Mouse (Mus musculus) right cerebral cortex, postnatal 14 days (tissue): ENCODE measurements at regions not wholly inside any gene's neighbourhood (a gene's known extent, or its start where the extent isn't known, plus 50 kb on each side); places are given as distances from the start of the nearest gene placed in this dataset.

Experiments
- DNase-seq: peaks from one replicate; pipeline ENCODE4 v3.0.0; 2022

GRCm38 (mm10) chr11:114425447-114425846 is 242.9 kb upstream of the Rpl38 start:
- DNase-seq, result no peak

GRCm38 (mm10) chr11:114423322-114423721 is 245.0 kb upstream of the Rpl38 start:
- no peak for DNase-seq

GRCm38 (mm10) chr11:114419002-114419401 is 249.3 kb upstream of the Rpl38 start:
- DNase-seq, result no peak

GRCm38 (mm10) chr11:114416168-114416567 is 252.2 kb upstream of the Rpl38 start:
- no peak for DNase-seq

GRCm38 (mm10) chr11:114404401-114404800 is 263.9 kb upstream of the Rpl38 start:
- no peak for DNase-seq

GRCm38 (mm10) chr11:114402556-114403320 is 265.6 kb upstream of the Rpl38 start:
- DNase-seq, result peak; percentile 56

- peak; percentile 19 for DNase-seq
Observed at GRCm38 (mm10) chr11:114400701-114401100, 267.6 kb upstream of the Rpl38 start.

- no peak for DNase-seq
Observed at GRCm38 (mm10) chr11:114392161-114392560, 276.2 kb upstream of the Rpl38 start.

GRCm38 (mm10) chr11:114391553-114391952 is 276.8 kb upstream of the Rpl38 start:
- no peak for DNase-seq

- no peak for DNase-seq
Observed at GRCm38 (mm10) chr11:114387091-114387490, 281.2 kb upstream of the Rpl38 start.

GRCm38 (mm10) chr11:114379411-114379824 is 288.9 kb upstream of the Rpl38 start:
- no peak for DNase-seq

- no peak for DNase-seq
Observed at GRCm38 (mm10) chr11:114375921-114376320, 292.4 kb upstream of the Rpl38 start.

GRCm38 (mm10) chr11:114370708-114371107 is 297.6 kb upstream of the Rpl38 start:
- DNase-seq, result no peak

- no peak for DNase-seq
Observed at GRCm38 (mm10) chr11:114367779-114368178, 300.5 kb upstream of the Rpl38 start.

GRCm38 (mm10) chr11:114360946-114361345 is 294.1 kb upstream of the Sdk2 start:
- DNase-seq, result no peak

GRCm38 (mm10) chr11:114360321-114360720 is 293.5 kb upstream of the Sdk2 start:
- DNase-seq, result no peak

GRCm38 (mm10) chr11:114352146-114352795 is 285.4 kb upstream of the Sdk2 start:
- no peak for DNase-seq

GRCm38 (mm10) chr11:114336839-114337484 is 270.1 kb upstream of the Sdk2 start:
- no peak for DNase-seq

GRCm38 (mm10) chr11:114335950-114336838 is 269.3 kb upstream of the Sdk2 start:
- DNase-seq, result no peak

- DNase-seq, result no peak
Observed at GRCm38 (mm10) chr11:114331579-114332150, 264.8 kb upstream of the Sdk2 start.

- DNase-seq, result no peak
Observed at GRCm38 (mm10) chr11:114330316-114330715, 263.5 kb upstream of the Sdk2 start.

- no peak for DNase-seq
Observed at GRCm38 (mm10) chr11:114322627-114323026, 255.8 kb upstream of the Sdk2 start.
